Mouse (Mus musculus): Measurements from ENCODE around the gene Aif1. TPM values are rescaled to one million over a fixed set of nuclear protein-coding genes. Genes with fewer than 3 reads are reported as not detected.

Gene Aif1
- total and polyA plus RNA-seq, 3 experiments: 7.0 to 14.7 (median 14.1) TPM

DNA sequence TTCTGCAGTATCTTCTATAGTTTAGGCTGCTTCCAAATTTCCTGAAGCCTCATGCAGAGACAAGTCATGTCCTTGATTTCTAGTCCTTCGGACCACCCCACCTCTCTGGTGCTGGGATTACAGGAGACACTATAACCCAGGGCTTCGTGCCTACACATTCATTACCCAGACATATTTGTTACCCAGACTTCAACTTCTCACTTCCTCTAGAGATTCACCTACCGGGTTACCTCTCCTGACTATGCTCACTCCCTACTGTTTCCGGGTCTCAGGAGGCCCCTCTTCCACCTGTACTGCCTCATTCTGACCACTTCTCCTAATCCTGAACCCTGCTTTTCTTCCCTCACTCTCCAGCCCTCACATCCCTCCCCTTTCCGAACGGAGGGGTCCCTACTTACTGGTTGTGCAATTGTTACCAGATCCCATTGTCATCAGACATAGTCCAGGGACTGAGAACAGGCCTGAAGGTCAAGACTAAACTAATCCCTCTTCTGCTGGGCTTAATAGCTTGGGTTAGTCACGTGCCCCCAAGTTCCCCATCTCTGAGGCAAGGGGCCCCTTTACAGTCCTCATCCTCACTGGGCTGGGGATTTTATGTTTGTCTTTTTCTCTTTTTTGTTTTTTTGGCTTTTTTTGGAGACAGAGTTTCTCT is 12.2 kb upstream of the Aif1 start, which contains the start of gene Lst1:
Gene Lst1 (minus strand): TSS at position 481 of the 652 bp plus-strand sequence.
- Histone ChIP-seq H3K9me3 (replicated peaks; ENCODE audit: low read length) (no peaks in the 10 kb centered on the region), H3K27me3 (replicated peaks) (no peaks in the 10 kb centered on the region), H3K79me2 (replicated peaks; ENCODE audit: control insufficient read depth, extremely low read depth, insufficient read depth, poor library complexity, severe bottlenecking) (no peaks in the 10 kb centered on the region), H3K4me3 (replicated peaks in 1 of 3; ENCODE audit: low read depth in 2 of 3, low read length in 2 of 3, poor library complexity in 1 of 3) (peak within 1 kb of the TSS in 1 of 3 experiments; percentile 22), H3K4me2 (ENCODE audit: insufficient read depth, low read depth, poor library complexity, severe bottlenecking) (peak within 1 kb of the TSS; percentile 51), H3K4me1 (ENCODE audit: control insufficient read depth in 1 of 2, insufficient read depth in 2 of 2) (peaks cover 30 to 69% of the 10 kb centered on the region in 2 experiments), H3K36me3 (replicated peaks in 1 of 2; ENCODE audit: control insufficient read depth in 1 of 2, insufficient read depth in 1 of 2, low read length in 1 of 2) (peaks cover 0 to 11% of the 10 kb centered on the region in 2 experiments), H3K9ac (ENCODE audit: insufficient read depth, low read depth) (peak within 1 kb of the TSS; percentile 10; the same call in 1 of the 2 replicates), H3K27ac (ENCODE audit: insufficient read depth, low read depth) (peak within 1 kb of the TSS; percentile 71)
- in situ Hi-C loops (cut with MboI; ENCODE audit: low pct_ligation_motif_present, low pct_unique_long_range_greater_than_20kb, low sequenced_read_pairs) (no loop called here), dilution Hi-C loops (cut with MboI; ENCODE audit: extremely low pct_ligation_motif_present, extremely low pct_unique_long_range_greater_than_20kb, low sequenced_read_pairs) (no loop called here)
- TF ChIP-seq PAX5 (IDR thresholded peaks at IDR 0.05; ENCODE audit: low read length): no peak
- no peak for TF ChIP-seq MEF2A (IDR thresholded peaks at IDR 0.05; ENCODE audit: borderline replicate concordance, low read depth, low read length)
- peak; percentile 49 for TF ChIP-seq USF1 (IDR thresholded peaks at IDR 0.05; ENCODE audit: low read depth, low read length)
- peak; percentile 79 for TF ChIP-seq ELF1 (IDR thresholded peaks at IDR 0.05; ENCODE audit: low read depth, low read length)
- TF ChIP-seq IRF4 (IDR thresholded peaks at IDR 0.05; ENCODE audit: low read depth, low read length): peak; percentile 58; the same call in 1 of the 2 replicates
- TF ChIP-seq EP300 (IDR thresholded peaks at IDR 0.05; ENCODE audit: low read length): peak; percentile 25; the same call in 1 of the 2 replicates
- TF ChIP-seq BHLHE40 (IDR thresholded peaks at IDR 0.05; ENCODE audit: low read depth, low read length): peak; percentile 59
- peak; percentile 69 for TF ChIP-seq HCFC1 (IDR thresholded peaks at IDR 0.05; ENCODE audit: low read depth, low read length)
- 0 out of 2 replicates have a peak, but pooled peaks have one; percentile 31 for TF ChIP-seq TCF12 (IDR thresholded peaks at IDR 0.05; ENCODE audit: low read depth, low read length)
- peak; percentile 31 for TF ChIP-seq ZNF384 (IDR thresholded peaks at IDR 0.05; ENCODE audit: low read depth, low read length)
- TF ChIP-seq POLR2A (IDR thresholded peaks at IDR 0.05; ENCODE audit: low read depth, low read length): peak; percentile 43
- no peak for TF ChIP-seq KAT2A (IDR thresholded peaks at IDR 0.05; ENCODE audit: insufficient replicate concordance, low read length)
- DNase-seq (ENCODE audit: extremely low read depth): no peak

- Histone ChIP-seq H3K79me2 (replicated peaks; ENCODE audit: control insufficient read depth, extremely low read depth, insufficient read depth, poor library complexity, severe bottlenecking) (no peaks in the 10 kb centered on the region), H3K4me2 (ENCODE audit: insufficient read depth, low read depth, poor library complexity, severe bottlenecking) (no peak overlapping the region), H3K27ac (ENCODE audit: insufficient read depth, low read depth) (peak overlapping the region; percentile 67; the same call in 1 of the 2 replicates), H3K4me1 (ENCODE audit: control insufficient read depth in 1 of 2, insufficient read depth in 2 of 2) (peaks cover 27 to 71% of the 10 kb centered on the region in 2 experiments), H3K9ac (ENCODE audit: insufficient read depth, low read depth) (no peak overlapping the region), H3K4me3 (replicated peaks in 1 of 3; ENCODE audit: low read depth in 2 of 3, low read length in 2 of 3, poor library complexity in 1 of 3) (no peak overlapping the region), H3K27me3 (replicated peaks) (no peaks in the 10 kb centered on the region), H3K9me3 (replicated peaks; ENCODE audit: low read length) (no peaks in the 10 kb centered on the region), H3K36me3 (replicated peaks in 1 of 2; ENCODE audit: control insufficient read depth in 1 of 2, insufficient read depth in 1 of 2, low read length in 1 of 2) (peaks cover 0 to 11% of the 10 kb centered on the region in 2 experiments)
- dilution Hi-C loops (cut with MboI; ENCODE audit: extremely low pct_ligation_motif_present, extremely low pct_unique_long_range_greater_than_20kb, low sequenced_read_pairs) (no loop called here), in situ Hi-C loops (cut with MboI; ENCODE audit: low pct_ligation_motif_present, low pct_unique_long_range_greater_than_20kb, low sequenced_read_pairs) (no loop called here)
- no peak for TF ChIP-seq USF2 (conservative IDR thresholded peaks at IDR 0.05; ENCODE audit: low read depth, low read length)
- no peak for TF ChIP-seq CHD1 (IDR thresholded peaks at IDR 0.05; ENCODE audit: low read depth, low read length)
- no peak for TF ChIP-seq SIN3A (IDR thresholded peaks at IDR 0.05; ENCODE audit: low read length)
- no peak for TF ChIP-seq RAD21 (IDR thresholded peaks at IDR 0.05; ENCODE audit: low read depth, low read length)
- no peak for TF ChIP-seq MAX (IDR thresholded peaks at IDR 0.05; ENCODE audit: low read length)
- DNase-seq (ENCODE audit: extremely low read depth): no peak
Observed at GRCm38 (mm10) chr17:35187345-35187744, 11.5 kb upstream of the Aif1 start.

Data from CH12.LX (cell line).